Mouse (Mus musculus) granulocyte monocyte progenitor cell, adult 5-6 weeks (primary cell): ENCODE results near the gene Utrn. TPM values are rescaled to one million over a fixed set of nuclear protein-coding genes. Genes with fewer than 3 reads are reported as not detected.

Source experiments
- ATAC-seq: replicated peaks from 2 replicates; pipeline ENCODE4 v1.8.0; 2016; ENCODE audit warnings: mild to moderate bottlenecking, moderate TSS enrichment, inconsistent platforms; ENCODE audit not compliant: poor library complexity, severe bottlenecking
- total RNA-seq, 2 experiments: library from RNA; stranded (forward) in 1 of 2; stranded (reverse) in 1 of 2; fragments of 200-712, 200-1000 nt in 1 of 2; fragments of >200 nt in 1 of 2; fragmentation: Nextera tagmentation in 1 of 2; gene quantifications; 2 replicates each; pipeline ENCODE4 v1.2.3; 2014 to 2017

The Utrn gene
- total RNA-seq, 2 experiments from 2014 or later = 26.6 to 28.4 TPM

DNA sequence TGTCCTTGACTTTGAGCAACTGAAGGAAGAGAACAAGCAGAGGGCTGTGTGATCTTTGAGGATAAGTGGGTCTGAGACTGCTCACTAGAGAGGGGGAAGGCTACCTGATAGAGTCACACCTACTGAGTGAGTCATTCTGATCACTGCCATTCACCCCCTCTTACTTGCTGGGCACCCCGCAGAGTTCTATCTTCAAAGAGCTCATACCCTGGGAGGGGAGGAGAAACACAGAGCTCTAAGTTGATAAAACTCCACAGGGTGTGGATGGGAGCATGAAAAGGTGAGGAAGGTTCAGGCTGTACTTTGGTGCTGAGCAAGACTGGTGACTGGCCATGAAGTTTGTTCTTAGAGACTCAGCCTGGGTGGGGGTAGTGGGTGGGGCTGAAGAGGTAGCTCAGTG is 164.9 kb downstream of the Utrn start:
- no peak for ATAC-seq

DNA sequence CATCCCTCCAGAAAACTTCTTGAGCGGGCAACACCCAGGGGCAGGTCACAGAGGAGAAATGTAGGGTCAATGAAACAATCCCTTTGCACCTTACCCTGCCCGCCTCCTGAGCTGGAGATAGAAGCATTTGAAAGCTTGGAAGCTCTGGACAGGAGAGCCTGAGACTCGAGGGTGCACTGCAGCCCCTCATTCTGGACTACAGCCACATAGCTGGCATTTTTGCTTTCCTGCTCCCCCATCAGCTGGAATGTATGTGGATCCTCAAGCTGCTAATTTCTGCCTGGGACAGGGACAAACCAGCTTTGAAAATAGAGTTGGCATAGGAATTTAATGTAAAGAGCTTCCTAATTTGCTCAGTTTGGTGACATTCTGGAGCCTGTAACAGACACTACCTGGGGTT is 165.6 kb downstream of the Utrn start:
- no peak for ATAC-seq

DNA sequence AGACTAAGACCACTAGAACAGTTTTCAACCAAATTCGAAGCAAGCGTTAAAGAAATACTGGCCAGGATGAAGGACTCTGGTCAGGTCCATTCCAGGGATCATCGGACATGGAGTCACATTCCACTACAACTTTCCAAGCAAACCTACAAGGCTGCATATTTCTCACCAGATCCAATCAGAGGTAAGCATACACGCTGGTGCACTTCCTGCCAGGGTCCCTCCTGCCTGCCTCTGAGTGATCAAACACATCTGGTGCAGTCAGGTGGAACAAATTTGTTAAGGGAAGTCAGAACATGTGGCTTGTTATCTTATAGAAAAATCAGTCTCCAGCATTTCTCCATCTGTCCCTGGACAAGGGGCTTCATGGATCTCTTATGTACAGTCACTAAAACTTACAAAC is 167.0 kb downstream of the Utrn start:
- no peak for ATAC-seq

DNA sequence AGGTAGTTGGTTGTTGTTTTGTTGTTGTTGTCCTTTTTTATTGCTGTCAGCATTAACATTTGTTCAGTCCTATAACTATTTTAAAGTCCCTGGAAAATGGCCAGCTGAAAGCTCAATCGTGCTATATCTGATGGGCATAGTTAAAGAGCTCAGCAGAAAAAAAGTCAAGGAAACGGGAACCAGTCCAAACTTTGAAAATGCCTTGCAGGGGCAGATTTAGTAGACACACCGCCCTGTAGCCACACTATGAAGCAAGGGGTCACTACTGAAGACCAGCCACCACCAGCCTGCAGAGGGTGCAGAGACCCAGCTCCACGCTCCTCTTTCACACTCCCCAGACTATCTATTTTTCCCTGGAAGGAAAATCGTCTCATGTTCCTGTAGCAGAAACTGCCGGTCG is 167.5 kb downstream of the Utrn start:
- ATAC-seq = no peak

DNA sequence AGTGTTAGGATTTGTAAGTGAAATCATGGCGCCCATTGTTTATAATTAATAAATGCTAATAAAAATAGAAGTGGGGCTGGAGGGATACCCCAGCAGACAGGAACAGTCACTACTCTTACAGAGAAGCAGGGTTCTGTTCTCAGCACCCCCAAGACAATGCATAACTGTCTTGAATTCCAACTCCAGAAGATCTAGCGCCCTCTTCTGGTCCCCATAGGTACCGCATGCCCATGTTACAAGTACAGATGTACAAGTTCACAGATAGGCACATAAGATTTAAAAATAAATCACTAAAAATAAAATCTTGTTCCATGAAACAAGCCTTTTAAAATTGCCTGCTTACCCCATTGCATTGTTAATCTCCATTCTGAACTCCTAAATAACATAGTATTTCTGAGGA is 168.6 kb downstream of the Utrn start:
- ATAC-seq = no peak

DNA sequence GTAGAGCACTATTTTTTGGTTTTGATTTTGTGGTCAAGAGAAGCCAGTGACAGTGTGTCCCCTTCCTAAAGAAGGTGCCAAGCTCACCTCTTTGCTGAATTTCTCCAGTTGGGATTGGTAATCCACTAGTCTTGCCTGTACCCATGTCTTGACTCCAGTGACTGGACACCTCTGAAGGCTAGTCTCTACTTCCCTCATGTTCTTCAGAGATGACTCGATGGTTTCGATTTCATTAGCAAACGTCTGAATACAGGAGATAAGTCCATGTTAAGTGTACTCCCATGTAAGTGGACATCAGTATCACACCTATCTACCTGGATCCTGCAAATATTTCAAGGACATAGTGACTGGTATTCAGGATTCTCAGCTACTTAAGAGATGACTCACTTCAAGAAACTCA is 171.3 kb downstream of the Utrn start:
- ATAC-seq = no peak

DNA sequence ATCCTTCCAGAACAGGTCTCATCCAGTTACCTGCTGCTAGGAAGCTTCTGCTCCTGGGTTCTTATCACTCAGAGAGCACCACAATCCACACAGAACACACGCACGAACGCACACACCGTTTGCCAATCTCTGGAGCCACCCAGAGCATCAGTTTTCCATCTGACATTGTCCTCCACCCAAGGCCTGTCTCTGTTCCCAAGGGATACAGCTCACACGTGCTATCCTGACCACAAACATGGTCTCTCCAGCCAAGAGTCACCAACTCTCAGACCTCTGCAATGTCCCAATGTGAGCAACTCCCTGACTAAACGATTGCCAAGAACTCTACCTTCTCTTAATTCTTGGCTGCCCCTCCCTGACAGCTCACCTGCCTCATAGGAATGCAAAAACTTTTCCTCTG is 172.5 kb downstream of the Utrn start:
- ATAC-seq = no peak

DNA sequence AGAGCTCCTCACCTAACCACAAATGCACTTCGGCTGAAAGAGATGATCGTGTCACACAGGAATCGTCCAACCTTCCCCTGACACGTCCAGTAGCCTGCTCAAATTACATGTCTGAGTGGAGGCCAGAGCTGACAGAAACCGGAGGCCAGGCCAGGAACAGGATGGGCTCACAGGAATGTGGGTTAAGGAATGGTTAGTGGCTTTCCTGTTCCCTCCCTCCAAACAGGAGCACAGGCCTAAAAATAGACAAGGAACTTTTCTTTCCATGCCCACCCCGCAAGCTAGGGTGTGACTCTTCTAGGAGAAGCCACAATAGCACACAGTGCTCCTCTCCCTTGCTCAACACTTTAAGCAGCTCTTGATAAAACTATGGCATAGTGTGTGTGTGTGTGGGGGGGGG is 174.4 kb downstream of the Utrn start:
- no peak for ATAC-seq

DNA sequence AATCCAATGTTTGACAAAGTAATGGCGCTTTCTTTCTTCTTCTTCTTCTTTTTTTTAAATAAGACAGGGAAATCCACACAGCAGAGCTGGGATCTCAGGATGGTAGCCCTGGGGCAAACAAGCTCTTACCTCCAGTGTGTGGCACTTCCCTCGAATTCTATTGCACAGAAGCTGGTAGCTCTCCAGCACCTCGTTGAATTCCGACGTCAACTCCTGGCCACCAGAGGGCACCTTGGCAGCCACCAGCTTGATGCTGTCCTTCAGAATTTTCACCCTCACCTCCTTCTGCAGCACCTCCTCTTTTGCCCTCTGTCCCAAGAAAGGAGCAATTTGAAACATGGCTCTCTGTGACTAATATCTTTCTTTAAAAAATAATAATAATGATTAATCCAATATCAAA is 178.6 kb downstream of the Utrn start:
- peak; percentile 74 for ATAC-seq

DNA sequence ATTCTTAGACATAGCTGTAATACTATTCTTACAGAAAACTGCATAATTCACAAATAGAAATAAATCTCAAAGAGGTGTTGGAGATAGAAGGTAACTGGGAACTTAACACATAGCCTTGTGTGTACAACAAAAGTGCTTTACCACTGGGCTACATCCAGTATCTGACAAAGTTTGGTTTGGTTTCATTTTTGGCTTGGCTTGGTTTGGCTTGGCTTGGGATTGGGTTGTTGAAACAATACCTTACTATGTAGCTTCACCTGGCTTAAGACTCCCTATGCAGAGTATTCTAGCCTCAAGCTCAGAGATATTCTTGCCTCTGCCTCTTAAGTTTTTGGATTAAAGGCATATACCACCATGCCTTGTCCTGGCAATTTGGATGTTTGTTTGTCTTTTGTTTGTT is 183.5 kb downstream of the Utrn start:
- no peak for ATAC-seq

DNA sequence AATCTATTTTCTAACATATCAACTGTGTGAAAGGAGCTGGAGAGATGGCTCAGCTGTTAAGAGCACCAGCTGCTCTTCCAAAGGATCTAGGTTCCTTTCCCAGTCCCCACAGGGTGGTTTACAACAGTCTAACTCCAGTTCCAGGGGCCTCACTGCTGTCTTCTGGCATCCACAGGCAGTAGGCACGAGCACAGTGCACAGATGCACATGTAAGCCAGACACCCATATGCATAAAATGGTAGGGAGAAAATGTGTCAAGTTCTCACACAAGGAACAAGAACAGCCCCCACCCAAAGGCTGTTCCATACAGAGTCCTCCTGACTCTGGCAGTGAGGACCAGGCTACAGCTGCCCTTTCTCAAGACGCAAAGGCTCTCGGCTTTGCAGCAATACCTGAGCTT is 185.1 kb downstream of the Utrn start:
- no peak for ATAC-seq

DNA sequence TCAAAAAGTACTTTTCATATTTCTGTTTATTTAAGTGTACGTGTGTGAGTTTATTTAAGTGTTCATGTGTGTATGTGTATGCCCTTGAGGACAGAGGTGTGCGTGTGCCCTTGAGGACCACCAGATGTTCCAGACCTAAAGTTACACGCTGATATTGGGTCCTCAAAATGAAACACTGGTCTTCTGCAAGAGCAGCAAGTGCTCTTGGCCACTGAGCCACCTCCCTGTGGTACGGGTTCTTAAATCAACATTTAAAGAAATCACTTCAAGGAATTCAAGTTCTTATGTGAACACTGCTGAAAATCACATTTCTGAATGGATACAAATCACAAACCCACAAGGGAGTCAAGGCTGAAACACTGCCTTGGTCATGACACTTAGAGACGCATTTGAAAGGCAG is 195.9 kb downstream of the Utrn start:
- ATAC-seq = no peak

DNA sequence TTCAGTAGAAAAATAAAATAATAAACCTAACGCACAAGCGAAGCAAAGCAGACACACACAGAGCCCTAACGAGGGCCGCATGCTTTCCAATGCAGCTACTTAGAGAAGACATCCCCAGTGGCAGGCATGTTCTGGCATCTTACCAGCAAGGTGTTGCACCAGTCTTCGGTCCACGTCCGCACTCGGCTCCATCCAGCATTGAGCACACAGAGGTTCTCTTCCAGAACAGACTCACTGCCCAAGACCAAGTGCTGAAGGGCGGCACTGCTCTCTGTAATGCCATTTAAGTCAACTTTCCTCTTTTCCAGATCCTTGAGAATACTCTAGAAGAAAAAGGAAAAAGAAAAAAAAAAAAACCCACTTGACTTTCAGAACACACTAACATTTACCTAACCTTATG is 197.6 kb downstream of the Utrn start:
- no peak for ATAC-seq

DNA sequence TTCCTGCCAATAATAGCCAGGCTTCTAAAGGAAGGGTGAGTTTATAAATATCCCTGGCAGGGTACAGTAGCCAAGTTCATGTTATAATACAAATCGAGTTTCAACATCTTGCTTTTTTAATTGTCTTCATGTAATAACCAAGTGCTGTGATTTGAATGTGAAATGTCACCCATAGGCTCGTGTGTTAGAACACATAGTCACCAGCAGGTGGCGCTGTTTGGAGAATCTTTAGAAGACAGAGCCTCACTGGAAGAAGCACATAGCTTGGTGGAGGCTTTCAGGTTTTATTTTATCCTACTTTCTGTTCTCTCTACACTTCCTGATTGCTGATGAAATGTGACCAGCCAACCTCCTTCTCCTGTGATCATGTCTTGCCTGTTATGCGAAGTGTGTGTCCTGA is 207.1 kb downstream of the Utrn start:
- no peak for ATAC-seq

DNA sequence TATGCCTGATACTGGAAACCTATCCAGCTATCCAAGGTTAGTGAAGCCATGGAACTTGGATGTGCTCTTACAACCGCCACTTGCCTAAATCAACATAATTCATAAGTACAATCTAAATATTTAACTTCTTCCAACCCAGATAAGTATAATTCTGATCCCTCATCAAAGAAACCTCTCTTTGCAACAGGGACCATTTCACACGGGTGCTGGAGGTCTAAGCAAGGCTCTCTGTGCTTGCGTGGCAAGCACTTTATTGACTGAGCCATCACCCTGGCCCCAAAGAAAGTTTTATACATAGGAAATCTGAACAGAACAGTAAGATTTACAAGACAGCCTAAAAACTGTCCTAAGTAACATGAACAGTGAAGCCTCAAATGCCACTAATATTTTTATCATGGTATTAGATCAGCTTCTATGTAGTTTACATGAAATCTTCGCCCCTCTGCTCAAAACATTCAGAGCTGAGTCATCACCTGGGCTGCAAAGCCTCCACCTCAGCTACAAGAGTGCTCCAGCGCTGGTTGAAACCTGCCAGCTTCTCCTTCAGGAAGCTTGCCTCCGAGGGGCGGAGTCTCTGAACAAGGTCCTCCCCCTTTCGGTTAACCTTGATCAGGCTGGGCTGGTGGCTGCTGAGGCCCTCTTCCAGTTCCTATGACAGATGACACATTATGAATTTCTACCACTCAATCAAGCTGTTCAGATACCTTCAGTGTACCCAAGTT is 211.0 kb downstream of the Utrn start:
- ATAC-seq = no peak

DNA sequence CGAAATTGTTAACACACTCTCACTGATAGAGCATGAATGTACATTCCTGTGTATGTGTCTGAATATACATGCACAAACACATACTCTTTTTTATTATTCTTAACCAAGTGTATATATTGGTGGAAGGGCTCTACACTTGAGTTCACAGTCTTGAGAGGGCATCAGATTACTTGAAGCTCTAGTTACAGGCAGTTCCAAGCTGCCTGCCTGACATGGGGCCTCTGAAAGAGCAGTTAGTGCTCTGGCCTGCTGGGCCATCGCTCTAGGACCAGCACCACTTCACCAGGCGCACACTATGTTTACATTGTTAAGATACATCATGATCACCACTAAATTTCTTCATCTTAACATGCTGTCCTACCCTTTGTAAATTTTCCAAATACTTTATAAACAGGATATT is 216.2 kb downstream of the Utrn start:
- no peak for ATAC-seq

DNA sequence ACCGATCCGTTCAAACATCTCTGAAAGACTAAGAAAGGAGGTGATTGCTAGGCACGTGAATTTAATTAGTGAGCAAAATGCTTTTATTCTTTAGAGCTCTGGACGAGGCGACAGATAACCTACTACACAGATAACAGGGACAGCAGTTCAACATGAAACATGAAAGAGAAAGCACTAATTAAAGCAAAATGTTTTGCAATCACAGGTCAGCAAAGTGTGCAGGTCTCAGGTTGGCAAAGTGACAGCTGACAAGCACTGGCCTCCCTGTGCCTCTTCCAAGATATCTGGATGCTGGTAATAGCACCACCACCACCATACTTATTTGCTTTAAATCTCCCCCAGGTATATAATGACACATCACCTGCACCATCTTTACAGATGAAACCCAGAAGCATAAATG is 223.0 kb downstream of the Utrn start:
- ATAC-seq = no peak

DNA sequence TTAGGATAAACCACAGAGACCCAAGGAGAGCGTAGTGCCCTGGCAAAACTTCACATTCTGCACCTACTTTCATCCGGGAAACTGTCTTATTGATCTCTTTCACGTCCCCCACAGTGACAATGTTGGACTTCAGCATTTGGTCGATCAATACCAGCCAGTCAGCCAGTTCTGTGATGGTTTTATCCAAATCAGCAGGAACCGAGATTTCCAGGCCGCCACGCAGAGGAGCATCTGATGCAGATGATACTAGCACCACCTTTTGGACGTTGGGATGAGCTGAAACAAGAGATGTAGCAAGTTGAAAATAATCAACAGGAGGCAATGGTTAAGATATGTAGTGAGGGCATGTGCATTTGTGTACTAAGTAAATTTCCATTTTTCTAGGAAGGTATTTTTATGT is 225.8 kb downstream of the Utrn start:
- ATAC-seq = no peak

DNA sequence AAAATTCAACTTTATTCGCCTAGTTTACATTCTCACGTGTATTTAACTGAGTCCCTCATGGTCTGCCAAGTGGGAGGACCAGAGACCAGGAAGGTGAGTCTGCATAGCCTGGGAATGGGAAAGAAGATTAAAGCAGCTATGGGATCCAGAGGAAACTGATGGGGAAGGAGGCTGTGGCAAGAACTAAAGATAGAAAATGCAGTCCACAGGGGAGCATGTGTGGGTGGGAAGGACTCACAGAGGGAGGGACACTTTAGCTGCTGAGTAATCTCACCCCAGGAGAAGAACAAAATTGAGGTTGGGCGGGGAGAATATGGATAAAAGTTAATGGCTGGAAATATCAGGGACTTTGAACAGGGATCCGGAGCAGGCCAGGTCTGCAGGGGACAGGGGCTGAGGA is 229.5 kb downstream of the Utrn start:
- ATAC-seq = no peak

DNA sequence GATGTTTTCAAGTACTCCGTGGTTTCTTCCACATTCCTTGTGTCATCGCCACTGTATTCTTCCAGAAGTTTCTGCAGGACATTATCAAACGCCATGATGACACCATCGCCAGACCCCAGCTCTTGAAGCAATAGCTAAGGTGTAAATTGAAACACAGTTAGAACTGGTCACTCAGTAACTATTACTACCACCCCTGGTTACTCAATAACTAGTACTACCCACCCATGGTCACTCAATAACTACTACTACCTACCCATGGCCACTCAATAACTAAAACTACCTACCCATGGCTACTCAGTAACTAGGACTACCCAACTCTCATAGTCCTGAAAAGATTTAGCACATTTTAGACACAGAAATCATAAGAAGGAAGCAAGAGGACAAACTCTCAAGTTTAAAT is 235.2 kb downstream of the Utrn start:
- no peak for ATAC-seq

DNA sequence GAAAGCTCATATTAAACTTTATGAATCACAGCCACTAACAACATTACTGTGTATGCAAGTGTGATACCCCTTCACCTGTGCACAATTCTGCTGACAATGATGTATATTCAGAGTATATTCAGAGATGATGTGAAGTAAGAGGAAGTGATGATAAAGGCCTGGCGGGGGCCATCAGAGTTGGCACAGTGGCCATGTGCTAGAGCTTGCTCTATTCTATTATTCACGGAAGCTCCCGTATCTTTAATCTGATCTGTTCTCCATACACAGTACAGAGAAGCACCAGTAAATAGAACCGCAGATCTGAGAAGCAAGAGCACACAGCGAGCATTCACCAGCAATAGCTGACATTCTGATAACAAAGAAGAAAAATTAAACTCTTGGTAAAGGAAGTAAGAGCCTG is 238.2 kb downstream of the Utrn start:
- ATAC-seq = no peak

DNA sequence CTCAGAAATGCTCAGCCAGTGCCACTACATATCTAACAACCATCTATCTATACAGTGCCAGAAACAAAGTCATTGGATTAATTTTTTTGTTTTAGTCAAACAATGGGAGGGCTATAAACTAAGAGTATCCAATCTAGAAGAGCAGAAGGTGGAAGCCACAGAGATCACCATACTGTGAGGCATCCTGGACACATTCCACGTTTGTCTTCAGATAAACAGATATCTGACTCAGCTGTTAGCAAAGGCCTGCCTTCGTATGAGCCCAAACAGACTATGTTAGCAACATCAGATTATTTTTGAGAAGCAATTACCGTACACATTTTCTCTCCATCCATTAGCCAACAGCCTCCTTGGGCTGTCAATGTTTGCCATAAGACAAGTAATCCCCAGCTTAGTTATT is 250.8 kb downstream of the Utrn start:
- no peak for ATAC-seq

DNA sequence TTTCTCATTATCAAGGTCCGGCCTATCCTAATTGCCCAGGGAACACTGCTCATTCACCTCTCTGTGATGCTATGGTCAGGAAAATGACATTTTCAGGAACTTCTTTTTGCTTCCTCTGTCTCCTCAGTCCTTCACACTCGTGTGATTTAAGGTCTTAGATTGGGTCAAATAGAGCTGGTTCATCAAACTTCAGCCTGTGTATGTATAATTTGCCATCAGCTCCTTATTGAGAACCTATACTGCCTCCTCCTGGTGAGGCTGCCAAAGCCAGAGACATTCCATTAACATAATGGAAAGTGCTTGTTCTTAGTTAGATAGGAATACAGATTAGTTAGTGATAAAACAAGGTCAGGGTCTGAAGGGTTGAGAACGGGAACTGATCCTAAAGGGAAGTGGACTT is 253.4 kb downstream of the Utrn start:
- ATAC-seq = no peak
